Mouse (Mus musculus): Measurements from ENCODE around the gene Rd3.

DNA sequence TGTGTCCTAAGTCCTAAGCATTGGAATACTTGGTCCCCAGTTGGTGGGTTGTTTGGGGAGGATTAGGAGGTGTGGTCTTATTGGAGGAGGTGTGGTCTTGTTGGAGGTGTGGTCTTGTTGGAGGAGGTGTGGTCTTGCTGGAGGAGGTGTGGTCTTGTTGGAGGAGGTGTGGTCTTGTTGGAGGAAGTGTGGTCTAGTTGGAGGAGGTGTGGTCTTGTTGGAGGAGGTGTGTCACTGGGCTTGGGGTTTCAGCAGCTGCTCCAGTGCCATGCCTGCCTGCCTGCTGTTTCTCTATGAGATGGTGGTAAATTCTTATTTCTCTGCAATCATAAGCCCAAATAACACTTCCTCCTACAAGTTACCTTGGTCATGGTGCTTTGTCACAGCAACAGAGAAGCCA lies 21.9 kb downstream of the Rd3 start:
- no peak for TF ChIP-seq CTCF (IDR thresholded peaks at IDR 0.05; ENCODE audit: low read depth)
- TF ChIP-seq EP300 (IDR thresholded peaks at IDR 0.05; ENCODE audit: low read depth) = no peak
